Mouse (Mus musculus) T-helper 1 cell (primary cell): ENCODE results near the gene Wdr4.

Experiments
- in situ Hi-C: fragments of 300-600 bp; cut with MboI, MseI; formaldehyde crosslinking; loops from one replicate; pipeline ENCODE4 v1.15.1; 2025; ENCODE audit warnings: high pct_unique_total_duplicates

Gene Wdr4

GRCm38 (mm10) chr17:31448519-31448918, 71.3 kb downstream of the Wdr4 start:
- in situ Hi-C loops = loop anchor here (10.0 kb wide), 1 partner anchor 426 kb away; no protein-coding TSS in a partner anchor

DNA sequence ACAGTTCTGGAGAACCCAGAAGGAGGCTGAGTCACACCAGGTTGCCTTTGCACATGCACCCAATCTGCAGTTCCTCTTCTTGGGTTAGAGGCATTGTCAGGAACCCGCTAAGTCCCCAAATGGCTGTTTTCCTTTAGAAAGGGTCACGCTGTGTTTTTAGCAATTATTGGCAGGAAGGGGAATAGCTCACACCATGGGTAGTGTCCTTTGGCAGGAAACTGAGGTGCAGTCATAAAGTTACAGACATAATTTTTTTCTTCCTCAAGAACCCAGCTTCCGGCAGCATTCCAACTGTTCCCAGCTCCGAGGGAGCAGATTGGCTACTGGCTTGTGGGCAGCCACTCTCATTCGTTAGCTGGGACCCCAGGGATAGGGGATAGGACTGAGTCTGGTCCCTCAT, 72.0 kb downstream of the Wdr4 start:
- in situ Hi-C loops = loop anchor here (10.0 kb wide), 1 partner anchor 427 kb away; no protein-coding TSS in a partner anchor

DNA sequence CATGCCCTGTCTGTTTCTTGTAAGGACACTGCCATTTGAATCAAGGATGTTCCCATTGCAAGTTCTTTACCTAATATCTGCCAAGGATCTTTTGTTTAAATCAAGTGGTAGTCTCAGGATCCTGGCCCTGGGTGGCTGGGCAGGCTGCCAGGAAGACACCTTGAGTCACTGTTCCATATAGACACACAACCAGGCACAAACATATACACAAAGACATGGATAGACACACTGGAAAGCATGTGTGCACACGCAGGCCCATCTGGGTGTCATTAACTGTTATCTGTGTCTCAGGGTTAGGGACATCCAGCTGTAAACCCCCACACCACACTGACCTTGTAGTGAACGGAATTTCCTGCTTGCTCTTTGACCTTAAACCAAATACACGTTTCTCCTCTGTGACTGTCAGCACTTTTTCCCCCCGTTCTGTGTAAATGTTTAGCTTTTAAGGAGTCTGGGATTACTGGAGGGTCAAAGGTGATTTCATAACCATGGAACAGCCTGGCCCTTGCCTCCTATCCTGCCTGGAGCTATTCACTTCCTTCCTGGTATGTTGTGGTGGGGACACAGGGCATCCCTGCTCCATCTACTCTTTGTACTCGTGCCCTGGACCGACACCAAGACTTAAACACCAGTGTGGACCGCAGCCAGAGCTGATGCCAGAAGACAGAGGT, 74.6 kb downstream of the Wdr4 start:
- in situ Hi-C loops = loop anchor here (10.0 kb wide), 1 partner anchor 430 kb away; no protein-coding TSS in a partner anchor
